Mouse (Mus musculus): ENCODE measurements around the gene Icosl. TPM values are rescaled to one million over a fixed set of nuclear protein-coding genes. Genes with fewer than 3 reads are reported as not detected.
"Not testable (repeated sequence)": the region's sequence is repeated elsewhere in the genome, so short reads cannot be mapped to it uniquely, and the experiment has no call there.

Gene Icosl
- total RNA-seq, 2 experiments from 2014 or later: 1.4 to 1.9 TPM

- intact Hi-C loops (cut with DNase I): no loop called here
Measured at GRCm38 (mm10) chr10:78100989-78101780, 32.1 kb downstream of the Icosl start.

GRCm38 (mm10) chr10:78104555-78105490 is 35.7 kb downstream of the Icosl start:
- peak; percentile 15 to 43 for DNase-seq (ENCODE audit: low spot score in 2 of 2)
- intact Hi-C loops (cut with DNase I): no loop called here

More at GRCm38 (mm10) chr10:78100989-78101780, 32.1 kb downstream of the Icosl start:
- DNase-seq (ENCODE audit: low spot score in 2 of 2): no peak

GRCm38 (mm10) chr10:78105548-78105947 is 36.4 kb downstream of the Icosl start:
- DNase-seq (ENCODE audit: low spot score in 2 of 2): peak; percentile 16 to 60
- intact Hi-C loops (cut with DNase I): no loop called here

GRCm38 (mm10) chr10:78114521-78115092 is 45.5 kb downstream of the Icosl start:
- DNase-seq (ENCODE audit: low spot score in 2 of 2): no peak
- intact Hi-C loops (cut with DNase I): no loop called here

GRCm38 (mm10) chr10:78115153-78115552 is 46.1 kb downstream of the Icosl start:
- intact Hi-C loops (cut with DNase I): no loop called here
- no peak for DNase-seq (ENCODE audit: low spot score in 2 of 2)

- no peak for DNase-seq (ENCODE audit: low spot score in 2 of 2)
- intact Hi-C loops (cut with DNase I): no loop called here
Measured at GRCm38 (mm10) chr10:78119422-78119821, 50.3 kb downstream of the Icosl start.

GRCm38 (mm10) chr10:78124137-78124536 is 55.0 kb downstream of the Icosl start:
- intact Hi-C loops (cut with DNase I); DNase-seq (ENCODE audit: low spot score in 2 of 2): not testable (repeated sequence)

- DNase-seq (ENCODE audit: low spot score in 2 of 2); intact Hi-C loops (cut with DNase I): not testable (repeated sequence)
Measured at GRCm38 (mm10) chr10:78125061-78125460, 56.0 kb downstream of the Icosl start.

- no peak for DNase-seq (ENCODE audit: low spot score in 2 of 2)
Measured at GRCm38 (mm10) chr10:78126311-78126710, 57.2 kb downstream of the Icosl start.

GRCm38 (mm10) chr10:78127046-78127870 is 58.2 kb downstream of the Icosl start:
- intact Hi-C loops (cut with DNase I): no loop called here

More at GRCm38 (mm10) chr10:78126311-78126710, 57.2 kb downstream of the Icosl start:
- intact Hi-C loops (cut with DNase I): no loop called here

GRCm38 (mm10) chr10:78127931-78128330 is 58.8 kb downstream of the Icosl start:
- no peak for DNase-seq (ENCODE audit: low spot score in 2 of 2)
- intact Hi-C loops (cut with DNase I): no loop called here

More at GRCm38 (mm10) chr10:78127046-78127870, 58.2 kb downstream of the Icosl start:
- DNase-seq (ENCODE audit: low spot score in 2 of 2): no peak

- intact Hi-C loops (cut with DNase I): no loop called here
- no peak for DNase-seq (ENCODE audit: low spot score in 2 of 2)
Measured at GRCm38 (mm10) chr10:78128647-78129046, 59.5 kb downstream of the Icosl start.

- no peak for DNase-seq (ENCODE audit: low spot score in 2 of 2)
- intact Hi-C loops (cut with DNase I): no loop called here
Measured at GRCm38 (mm10) chr10:78129423-78129822, 60.3 kb downstream of the Icosl start.

- intact Hi-C loops (cut with DNase I): no loop called here
- no peak for DNase-seq (ENCODE audit: low spot score in 2 of 2)
Measured at GRCm38 (mm10) chr10:78129998-78130397, 60.9 kb downstream of the Icosl start.

Other genes starting within 250 kb of the Icosl start
- gene Krtap10-4, start 242.2 kb upstream of the Icosl start, total RNA-seq (2021): not detected
- gene Krtap10-10, start 233.4 kb upstream of the Icosl start, total RNA-seq (2021): not detected
- not detected for gene Gm36176, start 222.5 kb upstream of the Icosl start, total RNA-seq (2021)
- not detected for gene Gm10318, start 216.4 kb upstream of the Icosl start, total RNA-seq (2021)
- gene Gm3285, start 207.3 kb upstream of the Icosl start, total RNA-seq (2021): not detected
- gene Lrrc3, start 166.8 kb upstream of the Icosl start, total RNA-seq (2021): 10 to 100 TPM; 19.4 to 20.8 TPM
- gene Trpm2, start 98.7 kb upstream of the Icosl start, total RNA-seq (2021): 10 to 100 TPM; 32.1 to 33.3 TPM
- 10 to 100 TPM; 33.0 to 37.4 TPM for gene 1810043G02Rik, start 90.8 kb upstream of the Icosl start, total RNA-seq (2021)
- gene Pfkl, start 59.2 kb upstream of the Icosl start, total RNA-seq (2021): 100 to 1,000 TPM; 117 to 120 TPM
- under 1 TPM in 1 of 2 experiments, not detected in 1; 0.33 TPM for gene Dnmt3l, start 27.4 kb upstream of the Icosl start, total RNA-seq (2021)
- gene Aire, start 25.7 kb upstream of the Icosl start, total RNA-seq (2021): under 1 TPM in 1 of 2 experiments, not detected in 1; 0.27 TPM
- 100 to 1,000 TPM; 109 to 115 TPM for gene D10Jhu81e, start 100.5 kb downstream of the Icosl start, total RNA-seq (2021)
- 10 to 100 TPM; 16.4 to 17.3 TPM for gene Pwp2, start 115.8 kb downstream of the Icosl start, total RNA-seq (2021)
- gene Trappc10, start 175.3 kb downstream of the Icosl start, total RNA-seq (2021): 10 to 100 TPM; 75.2 to 86.8 TPM

Data from left cerebral cortex, postnatal 14 days (tissue).